Mouse (Mus musculus) heart, postnatal 0 days (tissue): ENCODE data around the gene Dnah10. TPM values are rescaled to one million over a fixed set of nuclear protein-coding genes. Genes with fewer than 3 reads are reported as not detected.

Experiments used
- ATAC-seq: fragments of 200-750 bp; cut with Nextera tagmentation; 2 replicates; pipeline ENCODE4 v1.8.0; 2017; ENCODE audit warnings: low read depth, moderate number of reproducible peaks, moderate library complexity; ENCODE audit not compliant: insufficient read depth
- DNase-seq: peaks from one replicate; pipeline ENCODE4 v3.0.0-alpha.2; 2016; ENCODE audit warnings: low spot score
- H3K27ac ChIP-seq: fragments of 300-500 bp; sonication (generic); 2 replicates; pipeline ENCODE4 v1.5.1; 2014; ENCODE audit warnings: low read depth, mild to moderate bottlenecking
- H3K27me3 ChIP-seq: fragments of 300-500 bp; sonication (generic); 2 replicates; pipeline ENCODE4 v1.6.1; 2014; ENCODE audit warnings: low read length, mixed read lengths; ENCODE audit not compliant: control insufficient read depth, insufficient read depth
- H3K36me3 ChIP-seq: fragments of 300-500 bp; sonication (generic); replicated peaks from 2 replicates; pipeline ENCODE4 v1.6.1; 2014; ENCODE audit warnings: low read length, mixed read lengths; ENCODE audit not compliant: control insufficient read depth, insufficient read depth
- H3K4me1 ChIP-seq: fragments of 300-500 bp; sonication (generic); 2 replicates; pipeline ENCODE4 v1.6.1; 2014; ENCODE audit warnings: antibody characterized with exemption; ENCODE audit not compliant: control insufficient read depth, insufficient read depth
- H3K4me2 ChIP-seq: fragments of 300-500 bp; sonication (generic); 2 replicates; pipeline ENCODE4 v1.6.1; 2014; ENCODE audit warnings: low read depth, mild to moderate bottlenecking, low read length, moderate library complexity
- H3K4me3 ChIP-seq: fragments of 300-500 bp; sonication (generic); 2 replicates; pipeline ENCODE4 v1.5.1; 2014; ENCODE audit warnings: low read depth, low read length
- H3K9ac ChIP-seq: fragments of 300-500 bp; sonication (generic); replicated peaks from 2 replicates; pipeline ENCODE4 v1.6.1; 2014; ENCODE audit warnings: low read depth, low read length, mixed read lengths
- H3K9me3 ChIP-seq: fragments of 300-500 bp; sonication (generic); replicated peaks from 2 replicates; pipeline ENCODE4 v1.6.1; 2016; ENCODE audit warnings: low read length; ENCODE audit not compliant: control insufficient read depth
- CTCF ChIP-seq: IDR thresholded peaks from 2 replicates; pipeline ENCODE4 v1.5.1; 2016; ENCODE audit warnings: antibody characterized with exemption, control low read depth, low read depth
- EP300 ChIP-seq: IDR thresholded peaks from 2 replicates; pipeline ENCODE4 v1.6.1; 2016; ENCODE audit warnings: antibody characterized with exemption, low read depth
- WGBS: fragments of 180-500 bp; shearing (Covaris S2); extraction: QIAGEN DNeasy Blood & Tissue Kit; methylation state at CpG from one replicate; pipeline ENCODE4 v1.1.7; 2014; 5-methylcytosine and 5-hydroxymethylcytosine counted together
- polyA plus RNA-seq: library from polyadenylated mRNA; unstranded; fragments of >200 nt; fragmentation: Nextera tagmentation; extraction: Ambion mirVana; gene quantifications from 2 replicates; pipeline ENCODE4 v1.2.1, GENCODE M21; 2015
- total RNA-seq: library from RNA; depleted of rRNA; stranded (reverse); fragments of >200 nt; gene quantifications from 2 replicates; pipeline ENCODE4 v1.2.3, GENCODE M21; 2014; ENCODE audit warnings: low replicate concordance; rRNA removed

Dnah10 gene
- total RNA-seq (not detected in 2 replicates), polyA plus RNA-seq (0.01 and 0.08 TPM in 2 replicates)

- no peaks in the 10 kb centered on the region for H3K4me1 ChIP-seq
- no peak within 1 kb of the TSS for H3K9ac ChIP-seq
- H3K27ac ChIP-seq, result no peak within 1 kb of the TSS
- no peak within 1 kb of the TSS for H3K4me2 ChIP-seq
- no peaks in the 10 kb centered on the region for H3K27me3 ChIP-seq
- H3K9me3 ChIP-seq, result no peaks in the 10 kb centered on the region
- H3K4me3 ChIP-seq, result no peak within 1 kb of the TSS
- ATAC-seq (no peak), DNase-seq (no peak)
- no peak for TF ChIP-seq CTCF
- TF ChIP-seq EP300, result no peak
- peaks cover 42% of the 10 kb centered on the region for H3K36me3 ChIP-seq
- 12% methylated on average over 29 of the region's 29 CpGs for WGBS
Measured at GRCm38 (mm10) chr5:124724997-124725396, at the start of gene Dnah10. Dnah10 (plus strand) TSS chr5:124725085.

DNA sequence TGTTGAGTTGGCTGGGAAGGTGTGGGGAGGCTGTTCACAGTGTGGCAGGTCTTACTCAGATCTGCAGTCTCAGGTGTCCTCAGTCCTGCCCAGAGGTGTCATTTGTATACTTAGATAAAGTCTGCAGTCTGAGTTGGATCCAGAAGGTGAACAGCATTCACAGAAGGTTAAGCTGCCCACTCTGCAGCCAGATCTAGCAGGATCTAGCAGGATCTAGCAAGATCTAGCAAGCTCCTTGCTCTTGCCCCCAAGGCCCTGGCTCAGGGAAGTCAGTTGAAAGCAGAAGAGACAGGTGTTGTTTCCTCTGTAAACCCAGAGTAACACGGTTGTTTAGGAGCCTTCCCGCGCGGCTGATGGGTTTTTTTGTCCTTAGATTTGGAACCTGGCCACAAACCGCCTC is 11.1 kb upstream of the Dnah10 start:
- TF ChIP-seq CTCF (no peak), EP300 (no peak)
- Histone ChIP-seq H3K27me3 (no peaks in the 10 kb centered on the region), H3K9ac (no peak overlapping the region), H3K4me2 (no peak overlapping the region), H3K4me1 (no peaks in the 10 kb centered on the region), H3K9me3 (no peaks in the 10 kb centered on the region), H3K27ac (no peak overlapping the region), H3K36me3 (peaks cover 76% of the 10 kb centered on the region), H3K4me3 (no peak overlapping the region)
- no peak for DNase-seq
- no peak for ATAC-seq
- WGBS, result 83% methylated on average over 5 of the region's 5 CpGs

- Histone ChIP-seq H3K27me3 (no peaks in the 10 kb centered on the region), H3K4me1 (no peaks in the 10 kb centered on the region), H3K4me2 (no peak overlapping the region), H3K9ac (no peak overlapping the region), H3K4me3 (no peak overlapping the region), H3K36me3 (peaks cover 90% of the 10 kb centered on the region), H3K27ac (peak overlapping the region; percentile 47), H3K9me3 (no peaks in the 10 kb centered on the region)
- WGBS, result 81% methylated on average over 8 of the region's 8 CpGs
- TF ChIP-seq CTCF (no peak), EP300 (no peak)
- ATAC-seq (no peak), DNase-seq (peak; percentile 33)
Measured at GRCm38 (mm10) chr5:124715135-124715534, 9.8 kb upstream of the Dnah10 start.

GRCm38 (mm10) chr5:124717969-124718368 is 6.9 kb upstream of the Dnah10 start:
- TF ChIP-seq EP300 (no peak), CTCF (no peak)

DNA sequence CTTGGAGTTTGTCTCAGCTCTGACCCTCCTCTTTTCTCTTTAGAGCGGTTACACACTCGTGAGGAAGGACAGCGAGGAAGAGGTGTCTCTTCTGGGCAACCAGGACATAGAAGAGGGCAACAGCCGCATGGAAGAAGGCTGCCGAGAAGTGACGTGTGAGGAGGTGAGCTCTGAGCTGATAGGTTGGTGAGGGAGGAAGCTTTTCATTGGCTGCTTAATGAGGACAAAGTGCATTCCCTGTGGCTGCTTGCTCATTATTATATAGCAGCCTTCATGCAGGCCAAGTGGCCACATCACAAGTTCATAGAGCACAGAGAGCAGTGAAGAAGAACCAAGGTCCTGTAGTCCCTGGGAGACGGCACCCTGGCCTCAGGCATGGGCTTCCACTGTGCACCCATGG is 6.5 kb upstream of the Dnah10 start:
- no peak overlapping the region for H3K27ac ChIP-seq
- no peak for ATAC-seq
- no peak overlapping the region for H3K4me2 ChIP-seq
- no peaks in the 10 kb centered on the region for H3K4me1 ChIP-seq
- no peak for TF ChIP-seq CTCF
- WGBS, result 85% methylated on average over 7 of the region's 7 CpGs
- no peak overlapping the region for H3K4me3 ChIP-seq
- no peaks in the 10 kb centered on the region for H3K27me3 ChIP-seq
- no peak for DNase-seq
- no peaks in the 10 kb centered on the region for H3K9me3 ChIP-seq
- peaks cover 94% of the 10 kb centered on the region for H3K36me3 ChIP-seq
- no peak overlapping the region for H3K9ac ChIP-seq

More at GRCm38 (mm10) chr5:124717969-124718368, 6.9 kb upstream of the Dnah10 start:
- no peak overlapping the region for H3K4me2 ChIP-seq
- H3K36me3 ChIP-seq, result peaks cover 94% of the 10 kb centered on the region
- H3K27me3 ChIP-seq, result no peaks in the 10 kb centered on the region
- no peaks in the 10 kb centered on the region for H3K9me3 ChIP-seq
- ATAC-seq, result no peak
- no peak overlapping the region for H3K27ac ChIP-seq
- H3K9ac ChIP-seq, result no peak overlapping the region
- H3K4me3 ChIP-seq, result no peak overlapping the region
- no peaks in the 10 kb centered on the region for H3K4me1 ChIP-seq
- DNase-seq, result no peak
- WGBS, result 95% methylated on average over 11 of the region's 11 CpGs

GRCm38 (mm10) chr5:124723125-124723524 is 1.8 kb upstream of the Dnah10 start:
- Histone ChIP-seq H3K4me1 (no peaks in the 10 kb centered on the region), H3K9ac (no peak overlapping the region), H3K27ac (no peak overlapping the region), H3K9me3 (no peaks in the 10 kb centered on the region), H3K4me2 (no peak overlapping the region), H3K4me3 (no peak overlapping the region), H3K36me3 (peaks cover 61% of the 10 kb centered on the region), H3K27me3 (no peaks in the 10 kb centered on the region)
- WGBS, result 86% methylated on average over 6 of the region's 6 CpGs
- ATAC-seq, result no peak
- no peak for TF ChIP-seq EP300
- no peak for TF ChIP-seq CTCF
- no peak for DNase-seq
